Mouse (Mus musculus): Measurements from ENCODE around the gene Tinagl1. TPM values are rescaled to one million over a fixed set of nuclear protein-coding genes. Genes with fewer than 3 reads are reported as not detected.

Tinagl1 gene
- polyA plus RNA-seq, 1 experiment from 2014 or later: 288 TPM

GRCm38 (mm10) chr4:130164121-130164520 lies 10.8 kb downstream of the Tinagl1 start:
- no peak for ATAC-seq
- Histone ChIP-seq H3K36me3 (ENCODE audit: insufficient read depth, low read length) (peaks cover 15% of the 10 kb centered on the region; the same call in 1 of the 2 replicates), H3K9ac (replicated peaks; ENCODE audit: low read depth) (no peak overlapping the region), H3K9me3 (ENCODE audit: low read length) (no peaks in the 10 kb centered on the region), H3K27ac (ENCODE audit: low read length) (0 out of 2 replicates have a peak overlapping the region, but pooled peaks have one; percentile 60), H3K4me2 (replicated peaks; ENCODE audit: low read depth, low read length) (no peak overlapping the region), H3K4me3 (ENCODE audit: low read depth, low read length) (no peak overlapping the region), H3K27me3 (replicated peaks; ENCODE audit: insufficient read depth, low read length) (no peaks in the 10 kb centered on the region), H3K4me1 (ENCODE audit: insufficient read depth, low read depth, low read length) (peaks cover 29% of the 10 kb centered on the region)
- WGBS: 78% methylated on average over 6 of the region's 6 CpGs
- TF ChIP-seq EP300 (IDR thresholded peaks at IDR 0.05): no peak
- TF ChIP-seq CTCF (IDR thresholded peaks at IDR 0.05): no peak
- no peak for DNase-seq (ENCODE audit: low spot score)

GRCm38 (mm10) chr4:130163391-130163861 lies 11.5 kb downstream of the Tinagl1 start:
- H3K4me1 ChIP-seq (ENCODE audit: insufficient read depth, low read depth, low read length): peaks cover 27% of the 10 kb centered on the region
- TF ChIP-seq CTCF (IDR thresholded peaks at IDR 0.05) (no peak), EP300 (IDR thresholded peaks at IDR 0.05) (peak; percentile 82)
- peak; percentile 81 for DNase-seq (ENCODE audit: low spot score)
- H3K4me3 ChIP-seq (ENCODE audit: low read depth, low read length): no peak overlapping the region
- peak overlapping the region; percentile 60 for H3K27ac ChIP-seq (ENCODE audit: low read length)
- WGBS: 6% methylated on average over 20 of the region's 20 CpGs
- H3K36me3 ChIP-seq (ENCODE audit: insufficient read depth, low read length): peaks cover 15% of the 10 kb centered on the region; the same call in 1 of the 2 replicates
- no peak overlapping the region; the same call in 1 of the 2 replicates for H3K9ac ChIP-seq (replicated peaks; ENCODE audit: low read depth)
- H3K9me3 ChIP-seq (ENCODE audit: low read length): no peaks in the 10 kb centered on the region
- H3K4me2 ChIP-seq (replicated peaks; ENCODE audit: low read depth, low read length): peak overlapping the region; percentile 27
- ATAC-seq: peak; percentile 62
- H3K27me3 ChIP-seq (replicated peaks; ENCODE audit: insufficient read depth, low read length): no peaks in the 10 kb centered on the region

GRCm38 (mm10) chr4:130161349-130161748 lies 13.6 kb downstream of the Tinagl1 start:
- no peaks in the 10 kb centered on the region for H3K27me3 ChIP-seq (replicated peaks; ENCODE audit: insufficient read depth, low read length)
- H3K4me2 ChIP-seq (replicated peaks; ENCODE audit: low read depth, low read length): no peak overlapping the region
- H3K27ac ChIP-seq (ENCODE audit: low read length): no peak overlapping the region
- peaks cover 5% of the 10 kb centered on the region; the same call in 1 of the 2 replicates for H3K36me3 ChIP-seq (ENCODE audit: insufficient read depth, low read length)
- TF ChIP-seq CTCF (IDR thresholded peaks at IDR 0.05) (no peak), EP300 (IDR thresholded peaks at IDR 0.05) (no peak)
- DNase-seq (ENCODE audit: low spot score): no peak
- no peak overlapping the region for H3K4me3 ChIP-seq (ENCODE audit: low read depth, low read length)
- H3K4me1 ChIP-seq (ENCODE audit: insufficient read depth, low read depth, low read length): peaks cover 11% of the 10 kb centered on the region; the same call in 1 of the 2 replicates
- H3K9me3 ChIP-seq (ENCODE audit: low read length): no peaks in the 10 kb centered on the region
- ATAC-seq: no peak
- H3K9ac ChIP-seq (replicated peaks; ENCODE audit: low read depth): no peak overlapping the region
- 37% methylated on average over 4 of the region's 4 CpGs for WGBS

GRCm38 (mm10) chr4:130156812-130157371 lies 18.0 kb downstream of the Tinagl1 start:
- Histone ChIP-seq H3K9ac (replicated peaks; ENCODE audit: low read depth) (no peak overlapping the region), H3K4me3 (ENCODE audit: low read depth, low read length) (no peak overlapping the region), H3K4me1 (ENCODE audit: insufficient read depth, low read depth, low read length) (no peaks in the 10 kb centered on the region; the same call in 1 of the 2 replicates), H3K27me3 (replicated peaks; ENCODE audit: insufficient read depth, low read length) (no peaks in the 10 kb centered on the region; the same call in 1 of the 2 replicates), H3K4me2 (replicated peaks; ENCODE audit: low read depth, low read length) (no peak overlapping the region), H3K27ac (ENCODE audit: low read length) (no peak overlapping the region), H3K36me3 (ENCODE audit: insufficient read depth, low read length) (no peaks in the 10 kb centered on the region), H3K9me3 (ENCODE audit: low read length) (no peaks in the 10 kb centered on the region)
- TF ChIP-seq EP300 (IDR thresholded peaks at IDR 0.05) (no peak), CTCF (IDR thresholded peaks at IDR 0.05) (no peak)
- ATAC-seq: no peak
- WGBS: 54% methylated on average over 12 of the region's 12 CpGs
- DNase-seq (ENCODE audit: low spot score): no peak

GRCm38 (mm10) chr4:130154250-130154649 lies 20.7 kb downstream of the Tinagl1 start:
- no peaks in the 10 kb centered on the region for H3K9me3 ChIP-seq (ENCODE audit: low read length)
- H3K4me1 ChIP-seq (ENCODE audit: insufficient read depth, low read depth, low read length): no peaks in the 10 kb centered on the region
- no peak for DNase-seq (ENCODE audit: low spot score)
- no peaks in the 10 kb centered on the region for H3K36me3 ChIP-seq (ENCODE audit: insufficient read depth, low read length)
- no peaks in the 10 kb centered on the region; the same call in 1 of the 2 replicates for H3K27me3 ChIP-seq (replicated peaks; ENCODE audit: insufficient read depth, low read length)
- WGBS: 63% methylated on average over 3 of the region's 3 CpGs
- no peak overlapping the region for H3K4me2 ChIP-seq (replicated peaks; ENCODE audit: low read depth, low read length)
- H3K9ac ChIP-seq (replicated peaks; ENCODE audit: low read depth): no peak overlapping the region
- no peak for ATAC-seq
- no peak overlapping the region for H3K27ac ChIP-seq (ENCODE audit: low read length)
- no peak overlapping the region for H3K4me3 ChIP-seq (ENCODE audit: low read depth, low read length)
- TF ChIP-seq EP300 (IDR thresholded peaks at IDR 0.05): no peak
- TF ChIP-seq CTCF (IDR thresholded peaks at IDR 0.05): 0 out of 2 replicates have a peak, but pooled peaks have one; percentile 4

GRCm38 (mm10) chr4:130148405-130148804 lies 26.5 kb downstream of the Tinagl1 start:
- Histone ChIP-seq H3K27me3 (replicated peaks; ENCODE audit: insufficient read depth, low read length) (no peaks in the 10 kb centered on the region; the same call in 1 of the 2 replicates), H3K36me3 (ENCODE audit: insufficient read depth, low read length) (no peaks in the 10 kb centered on the region), H3K4me3 (ENCODE audit: low read depth, low read length) (no peak overlapping the region), H3K9ac (replicated peaks; ENCODE audit: low read depth) (no peak overlapping the region), H3K4me2 (replicated peaks; ENCODE audit: low read depth, low read length) (no peak overlapping the region), H3K27ac (ENCODE audit: low read length) (no peak overlapping the region), H3K4me1 (ENCODE audit: insufficient read depth, low read depth, low read length) (no peaks in the 10 kb centered on the region), H3K9me3 (ENCODE audit: low read length) (no peaks in the 10 kb centered on the region)
- no peak for ATAC-seq
- WGBS: 56% methylated on average over 10 of the region's 10 CpGs
- DNase-seq (ENCODE audit: low spot score): peak; percentile 49
- TF ChIP-seq CTCF (IDR thresholded peaks at IDR 0.05) (no peak), EP300 (IDR thresholded peaks at IDR 0.05) (no peak)
